Mouse (Mus musculus) hindbrain, embryonic 14.5 days (tissue): Measurements from ENCODE around the gene 2210408I21Rik. TPM values are rescaled to one million over a fixed set of nuclear protein-coding genes. Genes with fewer than 3 reads are reported as not detected.

Experiments
- ATAC-seq: fragments of 200-750 bp; cut with Nextera tagmentation; 2 replicates; pipeline ENCODE4 v1.8.0; 2017; ENCODE audit warnings: moderate number of reproducible peaks, mild to moderate bottlenecking, moderate TSS enrichment, moderate library complexity; ENCODE audit not compliant: low FRiP score
- DNase-seq: peaks from one replicate; pipeline ENCODE4 v3.0.0-alpha.2; 2015; ENCODE audit warnings: low spot score
- H3K27ac ChIP-seq: fragments of 300-500 bp; sonication (generic); 2 replicates; pipeline ENCODE4 v1.5.1; 2014; ENCODE audit warnings: mild to moderate bottlenecking, moderate library complexity
- H3K27me3 ChIP-seq: fragments of 300-500 bp; sonication (generic); 2 replicates; pipeline ENCODE4 v1.6.1; 2014; ENCODE audit warnings: mild to moderate bottlenecking, low read length, mixed read lengths; ENCODE audit not compliant: control insufficient read depth, insufficient read depth
- H3K36me3 ChIP-seq: fragments of 300-500 bp; sonication (generic); replicated peaks from 2 replicates; pipeline ENCODE4 v1.6.1; 2014; ENCODE audit not compliant: control insufficient read depth, insufficient read depth
- H3K4me1 ChIP-seq: fragments of 300-500 bp; sonication (generic); replicated peaks from 2 replicates; pipeline ENCODE4 v1.6.1; 2014; ENCODE audit warnings: antibody characterized with exemption, low read length, mixed read lengths; ENCODE audit not compliant: control insufficient read depth, insufficient read depth
- H3K4me2 ChIP-seq: fragments of 300-500 bp; sonication (generic); replicated peaks from 2 replicates; pipeline ENCODE4 v1.6.1; 2014; ENCODE audit warnings: mild to moderate bottlenecking, moderate library complexity
- H3K4me3 ChIP-seq: fragments of 300-500 bp; sonication (generic); replicated peaks from 2 replicates; pipeline ENCODE4 v1.5.1; 2014; ENCODE audit warnings: mild to moderate bottlenecking, low read length
- H3K9ac ChIP-seq: fragments of 300-500 bp; sonication (generic); 2 replicates; pipeline ENCODE4 v1.6.1; 2014
- H3K9me3 ChIP-seq: fragments of 300-500 bp; sonication (generic); 2 replicates; pipeline ENCODE4 v1.6.1; 2016; ENCODE audit warnings: low read length; ENCODE audit not compliant: control insufficient read depth
- WGBS: fragments of 180-500 bp; shearing (Covaris S2); extraction: QIAGEN DNeasy Blood & Tissue Kit; methylation state at CpG from one replicate; pipeline ENCODE4 v1.1.7; 2014; 5-methylcytosine and 5-hydroxymethylcytosine counted together
- polyA plus RNA-seq: library from polyadenylated mRNA; unstranded; fragments of >200 nt; fragmentation: Nextera tagmentation; extraction: Ambion mirVana; gene quantifications from 2 replicates; pipeline ENCODE4 v1.2.1, GENCODE M21; 2014

Gene 2210408I21Rik
- polyA plus RNA-seq, 1 experiment from 2014 or later = 13.7 TPM

DNA sequence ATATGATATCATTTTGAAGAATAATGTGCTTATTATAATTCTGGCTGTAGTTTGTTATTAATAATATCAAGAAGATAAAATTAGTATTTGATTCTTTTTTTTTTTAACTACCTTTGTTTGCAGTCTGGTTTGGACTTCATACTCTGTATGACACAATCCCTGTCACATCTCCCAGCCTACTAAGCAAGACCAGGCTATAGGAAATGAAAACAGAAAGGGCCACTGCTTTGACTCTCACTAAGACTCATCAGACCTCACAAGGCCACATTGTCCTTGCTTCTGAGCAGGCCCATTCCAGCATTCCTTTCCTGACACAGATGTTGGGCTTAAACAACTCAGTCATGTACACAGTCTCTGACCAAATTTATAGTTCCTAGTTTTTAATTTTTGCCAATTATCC lies 42.6 kb downstream of the 2210408I21Rik start:
- Histone ChIP-seq H3K9ac (no peak overlapping the region), H3K4me2 (no peak overlapping the region), H3K9me3 (no peaks in the 10 kb centered on the region), H3K36me3 (no peaks in the 10 kb centered on the region; the same call in 1 of the 2 replicates), H3K4me1 (no peaks in the 10 kb centered on the region), H3K27me3 (no peaks in the 10 kb centered on the region), H3K4me3 (no peak overlapping the region), H3K27ac (no peak overlapping the region)
- no peak for ATAC-seq
- DNase-seq = no peak

DNA sequence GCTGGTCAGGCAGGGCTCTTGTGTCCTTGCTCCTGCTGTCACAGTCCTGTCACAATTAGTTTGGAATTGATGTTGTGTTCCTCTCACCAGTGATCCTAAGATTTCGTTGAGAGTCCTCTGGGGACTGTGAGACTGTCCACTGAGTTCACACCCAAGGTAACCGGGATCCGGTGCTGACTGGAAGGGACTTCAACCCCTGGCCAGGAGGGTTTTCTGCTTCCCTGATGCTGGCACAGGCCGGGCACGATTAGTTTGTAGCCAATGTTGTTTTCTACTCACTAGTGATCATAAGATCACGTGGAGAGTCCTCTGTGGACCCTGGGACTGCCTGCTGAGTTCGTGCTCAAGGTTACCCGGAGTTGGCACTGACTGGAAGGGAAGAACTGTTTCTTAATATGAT lies 55.3 kb downstream of the 2210408I21Rik start:
- no peak overlapping the region for H3K27ac ChIP-seq
- no peak overlapping the region for H3K4me2 ChIP-seq
- no peak for ATAC-seq
- no peaks in the 10 kb centered on the region for H3K27me3 ChIP-seq
- H3K9me3 ChIP-seq = no peaks in the 10 kb centered on the region
- no peak for DNase-seq
- no peak overlapping the region for H3K9ac ChIP-seq
- H3K36me3 ChIP-seq = no peaks in the 10 kb centered on the region
- WGBS = 92% methylated on average over 8 of the region's 8 CpGs
- H3K4me3 ChIP-seq = no peak overlapping the region
- H3K4me1 ChIP-seq = no peaks in the 10 kb centered on the region

DNA sequence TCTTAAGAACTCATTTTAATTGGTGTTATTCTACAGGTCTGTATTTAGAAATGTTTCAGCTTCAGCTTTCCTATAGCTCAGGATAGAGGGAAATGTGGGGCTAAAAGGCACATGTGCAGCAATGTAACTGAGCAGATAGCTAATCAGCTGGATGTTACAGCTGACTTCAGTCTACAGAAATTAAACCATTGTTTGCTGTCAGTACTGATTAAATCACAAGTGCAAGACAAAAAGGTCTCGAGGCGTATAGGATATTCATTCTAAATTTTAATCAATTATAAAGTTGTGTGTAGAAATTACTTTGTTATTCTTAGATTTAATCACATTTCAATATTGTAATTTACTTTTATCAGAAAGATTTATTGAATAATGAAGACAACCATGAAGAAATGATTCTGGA lies 56.9 kb downstream of the 2210408I21Rik start:
- H3K4me2 ChIP-seq = no peak overlapping the region
- no peak overlapping the region for H3K4me3 ChIP-seq
- DNase-seq (no peak), ATAC-seq (no peak)
- H3K27me3 ChIP-seq = no peaks in the 10 kb centered on the region
- H3K4me1 ChIP-seq = no peaks in the 10 kb centered on the region
- WGBS = 82% methylated on average over 2 of the region's 2 CpGs
- H3K36me3 ChIP-seq = no peaks in the 10 kb centered on the region
- H3K27ac ChIP-seq = no peak overlapping the region
- no peaks in the 10 kb centered on the region for H3K9me3 ChIP-seq
- no peak overlapping the region for H3K9ac ChIP-seq

DNA sequence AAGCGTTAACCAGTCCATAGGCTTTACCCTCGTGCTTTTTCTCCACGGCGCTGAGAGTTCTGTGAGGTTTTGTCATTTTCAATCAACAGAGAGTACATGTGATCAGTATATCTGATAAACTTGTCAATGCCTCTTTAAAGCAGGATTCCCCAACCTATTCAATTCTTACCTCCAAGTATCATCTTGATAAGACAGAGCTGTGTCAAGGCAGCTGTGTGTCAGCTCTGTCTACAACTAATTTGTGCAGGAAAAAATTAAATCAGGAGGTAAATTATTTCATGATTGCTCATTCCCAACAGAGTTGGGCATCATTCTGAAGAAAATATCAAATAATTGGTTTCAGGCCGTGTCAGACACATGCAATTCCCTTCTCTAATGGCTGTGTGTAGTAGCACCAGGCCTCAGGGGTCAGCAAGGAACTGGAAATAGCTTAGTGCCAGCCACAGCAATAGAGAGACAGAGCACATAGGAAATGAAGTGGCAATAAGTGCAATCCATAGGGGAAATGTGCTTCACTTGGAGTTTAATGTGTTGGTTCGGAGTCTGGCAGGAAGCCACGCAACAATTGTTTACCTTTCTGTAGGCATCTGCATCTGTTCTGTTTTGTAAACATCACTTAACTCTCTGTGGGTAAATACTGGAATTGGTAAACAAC lies 73.6 kb downstream of the 2210408I21Rik start:
- WGBS = 52% methylated on average over 7 of the region's 7 CpGs

DNA sequence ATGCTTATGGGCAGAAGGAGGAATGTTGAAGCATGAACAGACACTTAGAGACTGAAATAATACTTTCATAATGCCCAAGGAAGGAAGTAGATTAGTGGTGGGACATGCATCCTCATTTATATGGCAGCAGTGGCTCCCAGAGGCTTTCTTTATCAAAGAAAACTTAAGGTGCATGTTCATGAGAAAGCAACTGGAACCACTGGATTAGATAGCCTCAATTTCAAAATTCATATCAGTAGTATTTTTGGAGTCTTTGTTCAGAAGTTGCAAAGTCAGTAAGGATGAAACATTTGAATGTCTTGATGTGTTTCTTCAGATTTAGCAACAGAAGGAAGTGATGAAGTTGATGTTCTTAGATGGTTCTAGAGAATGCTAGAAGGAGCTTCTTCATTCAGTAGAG lies 77.9 kb downstream of the 2210408I21Rik start:
- DNase-seq = no peak
- no peaks in the 10 kb centered on the region for H3K9me3 ChIP-seq

More for the DNA sequence above, 73.6 kb downstream of the 2210408I21Rik start:
- no peaks in the 10 kb centered on the region for H3K27me3 ChIP-seq
- H3K9me3 ChIP-seq = no peaks in the 10 kb centered on the region
- no peak overlapping the region for H3K4me3 ChIP-seq
- ATAC-seq = peak; percentile 87
- no peak overlapping the region for H3K9ac ChIP-seq
- no peak for DNase-seq
- no peak overlapping the region for H3K4me2 ChIP-seq
- H3K4me1 ChIP-seq = no peaks in the 10 kb centered on the region; the same call in 1 of the 2 replicates
- H3K36me3 ChIP-seq = no peaks in the 10 kb centered on the region
- H3K27ac ChIP-seq = peak overlapping the region; percentile 26

DNA sequence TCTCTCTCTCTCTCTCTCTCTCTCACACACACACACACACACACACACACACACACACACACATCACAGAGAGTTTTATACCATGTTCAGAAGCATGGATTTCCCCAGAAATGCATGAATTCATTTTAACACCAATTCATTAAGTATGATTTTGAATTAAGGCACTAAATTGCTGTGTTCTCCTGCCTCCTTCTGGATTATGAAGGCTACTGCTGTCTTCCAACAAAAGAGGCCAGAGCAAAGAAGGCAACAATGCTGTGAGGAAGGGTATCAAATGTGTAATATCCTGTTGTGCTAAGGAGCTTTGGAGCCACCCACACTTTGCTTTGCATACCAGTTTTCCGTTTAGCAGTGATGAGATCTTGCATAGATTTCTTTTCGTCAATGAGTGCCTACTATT lies 80.1 kb downstream of the 2210408I21Rik start:
- WGBS = 87% methylated on average over 2 of the region's 2 CpGs
- Histone ChIP-seq H3K36me3 (no peaks in the 10 kb centered on the region), H3K4me1 (no peaks in the 10 kb centered on the region), H3K27ac (no peak overlapping the region), H3K9me3 (no peaks in the 10 kb centered on the region), H3K4me3 (no peak overlapping the region), H3K9ac (no peak overlapping the region), H3K27me3 (no peaks in the 10 kb centered on the region), H3K4me2 (no peak overlapping the region)
- ATAC-seq = no peak
- no peak for DNase-seq

More for the DNA sequence above, 77.9 kb downstream of the 2210408I21Rik start:
- no peak overlapping the region for H3K27ac ChIP-seq
- H3K4me1 ChIP-seq = no peaks in the 10 kb centered on the region; the same call in 1 of the 2 replicates
- no peak for ATAC-seq
- no peaks in the 10 kb centered on the region for H3K36me3 ChIP-seq
- no peak overlapping the region for H3K9ac ChIP-seq
- H3K27me3 ChIP-seq = no peaks in the 10 kb centered on the region
- no peak overlapping the region for H3K4me3 ChIP-seq
- no peak overlapping the region for H3K4me2 ChIP-seq

DNA sequence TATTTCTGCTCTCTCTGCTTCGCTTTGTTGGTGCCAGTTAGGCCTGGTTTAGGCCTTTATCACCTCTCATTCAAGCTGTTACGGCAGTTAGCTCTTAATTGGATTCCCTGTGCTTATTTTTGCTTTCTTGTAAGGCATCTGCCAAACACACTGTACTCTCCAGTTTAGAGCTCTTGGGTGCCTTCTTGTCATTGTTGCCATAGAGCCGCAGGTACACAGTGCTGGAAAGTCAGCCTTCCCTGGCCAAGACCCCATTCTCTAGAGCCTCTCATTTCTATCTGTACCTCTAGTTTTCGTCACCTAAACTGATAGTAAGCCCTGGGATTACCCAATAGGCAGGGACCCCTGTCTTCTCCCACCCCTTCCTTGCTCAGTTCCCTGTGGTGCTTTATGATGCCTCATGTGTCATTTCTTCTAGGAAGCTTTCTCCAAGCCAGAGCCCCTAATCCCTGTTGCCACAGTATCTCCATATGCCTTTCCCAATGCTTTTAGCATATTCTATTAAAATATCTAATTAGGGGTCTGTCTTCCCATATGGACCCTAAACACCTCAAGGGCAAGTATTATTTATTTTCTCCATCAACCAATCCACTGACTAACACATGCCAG lies 82.4 kb downstream of the 2210408I21Rik start:
- no peaks in the 10 kb centered on the region for H3K9me3 ChIP-seq
- H3K4me2 ChIP-seq = no peak overlapping the region
- peak; percentile 55; the same call in 1 of the 2 replicates for ATAC-seq
- H3K27me3 ChIP-seq = no peaks in the 10 kb centered on the region
- no peaks in the 10 kb centered on the region for H3K4me1 ChIP-seq
- no peaks in the 10 kb centered on the region for H3K36me3 ChIP-seq
- no peak overlapping the region for H3K9ac ChIP-seq
- H3K4me3 ChIP-seq = no peak overlapping the region
- no peak for DNase-seq
- H3K27ac ChIP-seq = no peak overlapping the region
- WGBS = 74% methylated on average over 4 of the region's 4 CpGs

DNA sequence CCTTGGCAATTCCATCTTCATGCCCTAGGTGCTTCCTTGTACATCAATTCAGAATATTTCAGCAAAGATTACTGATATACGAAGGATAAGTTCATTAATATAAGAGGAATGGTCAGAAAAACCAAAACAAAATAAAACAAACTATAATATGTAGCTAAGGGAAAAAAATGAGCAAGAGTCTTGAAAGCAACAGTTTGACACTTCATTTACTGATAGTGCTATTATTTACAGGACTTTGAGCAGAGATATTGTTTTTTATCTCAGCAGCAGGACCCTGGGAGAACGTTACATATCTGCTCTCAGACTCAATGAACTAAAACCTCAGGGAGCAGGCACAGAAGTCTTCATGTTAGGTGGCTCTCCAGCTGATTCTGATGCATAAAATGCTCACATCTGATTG lies 85.7 kb downstream of the 2210408I21Rik start:
- no peak overlapping the region for H3K27ac ChIP-seq
- DNase-seq (no peak), ATAC-seq (no peak)
- H3K4me2 ChIP-seq = no peak overlapping the region
- WGBS = 83% methylated on average over 2 of the region's 2 CpGs
- no peaks in the 10 kb centered on the region for H3K36me3 ChIP-seq
- H3K9ac ChIP-seq = no peak overlapping the region
- H3K4me1 ChIP-seq = no peaks in the 10 kb centered on the region
- H3K27me3 ChIP-seq = no peaks in the 10 kb centered on the region
- H3K9me3 ChIP-seq = no peaks in the 10 kb centered on the region
- no peak overlapping the region for H3K4me3 ChIP-seq

DNA sequence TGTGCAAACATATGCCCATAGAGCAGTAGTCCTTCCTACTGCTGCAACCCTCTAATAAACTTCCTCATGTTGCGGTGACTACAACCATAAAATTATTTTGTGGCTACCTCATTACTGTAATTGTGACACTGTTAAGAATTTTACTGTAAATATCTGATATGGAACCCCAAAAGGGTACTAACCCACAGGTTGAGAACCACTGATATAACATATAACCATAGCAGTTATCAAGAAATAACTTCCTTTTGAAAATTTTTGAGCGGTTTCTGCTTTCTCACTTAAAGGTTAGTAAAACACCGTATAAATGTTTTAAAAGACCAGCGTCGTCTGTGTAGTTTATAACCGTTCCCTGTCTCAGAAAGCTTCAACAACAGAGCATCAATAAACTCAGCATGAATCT lies 121.2 kb downstream of the 2210408I21Rik start:
- Histone ChIP-seq H3K27ac (no peak overlapping the region), H3K4me1 (no peaks in the 10 kb centered on the region), H3K9ac (no peak overlapping the region), H3K27me3 (no peaks in the 10 kb centered on the region), H3K36me3 (no peaks in the 10 kb centered on the region), H3K9me3 (no peaks in the 10 kb centered on the region), H3K4me3 (no peak overlapping the region), H3K4me2 (no peak overlapping the region)
- DNase-seq (no peak), ATAC-seq (no peak)
- 92% methylated on average over 6 of the region's 6 CpGs for WGBS
